ENCODE assay signal across 8 mouse cellular contexts in genomic region chr4:133966271-133966940, GRCm38 (mm10). TPM values are rescaled to one million over a fixed set of nuclear protein-coding genes. Genes with fewer than 3 reads are reported as not detected.
DNase-seq lines count a peak whose midpoint lies in the region; ATAC-seq and TF ChIP-seq lines count a peak whose summit lies in the region.

No protein-coding gene starts in this region.

- H3K9me3 ChIP-seq in heart, embryonic 15.5 days (replicated peaks): no peaks in the 10 kb centered on the region
- H3K9me3 ChIP-seq in G1E (replicated peaks): no peaks in the 10 kb centered on the region
- no peaks in the 10 kb centered on the region for H3K9me3 ChIP-seq in hindbrain, embryonic 11.5 days (ENCODE audit: control insufficient read depth, low read length)
- H3K9me3 ChIP-seq in midbrain, embryonic 11.5 days (ENCODE audit: control insufficient read depth, low read length): no peaks in the 10 kb centered on the region

- peak overlapping the region; percentile 79 for H3K4me3 ChIP-seq in heart, embryonic 15.5 days
- peak overlapping the region; percentile 78 for H3K4me3 ChIP-seq in G1E (ENCODE audit: low read depth, low read length)
- H3K4me3 ChIP-seq in hindbrain, embryonic 11.5 days (ENCODE audit: low read depth, low read length): peak overlapping the region; percentile 76
- peak overlapping the region; percentile 79 for H3K4me3 ChIP-seq in midbrain, embryonic 11.5 days (ENCODE audit: low read depth, low read length)

- no peaks in the 10 kb centered on the region for H3K27me3 ChIP-seq in heart, embryonic 15.5 days
- no peaks in the 10 kb centered on the region for H3K27me3 ChIP-seq in G1E (ENCODE audit: insufficient read depth, low read length)
- no peaks in the 10 kb centered on the region for H3K27me3 ChIP-seq in hindbrain, embryonic 11.5 days (ENCODE audit: control insufficient read depth, insufficient read depth, low read length)
- H3K27me3 ChIP-seq in midbrain, embryonic 11.5 days (ENCODE audit: control insufficient read depth, insufficient read depth, low read length): no peaks in the 10 kb centered on the region

- WGBS in heart, embryonic 15.5 days: 28% methylated on average over 12 of the region's 12 CpGs
- 57% methylated on average over 12 of the region's 12 CpGs for WGBS in hindbrain, embryonic 11.5 days
- whole genome bisulfite sequencing in midbrain, embryonic 11.5 days: 56% methylated on average over 12 of the region's 12 CpGs

- ATAC-seq in heart, embryonic 15.5 days (replicated peaks; ENCODE audit: insufficient number of reproducible peaks, insufficient read depth, low FRiP score, low read depth): no peak
- no peak for ATAC-seq in G1E (ENCODE audit: extremely low read depth, insufficient number of reproducible peaks, low FRiP score, poor library complexity, severe bottlenecking)
- no peak for ATAC-seq in hindbrain, embryonic 11.5 days (ENCODE audit: low FRiP score)
- ATAC-seq in midbrain, embryonic 11.5 days (ENCODE audit: low FRiP score): no peak

- H3K36me3 ChIP-seq in heart, embryonic 15.5 days: peaks cover 37% of the 10 kb centered on the region
- H3K36me3 ChIP-seq in G1E (replicated peaks): peaks cover 60% of the 10 kb centered on the region
- no peaks in the 10 kb centered on the region for H3K36me3 ChIP-seq in hindbrain, embryonic 11.5 days (ENCODE audit: control insufficient read depth, insufficient read depth, low read length)
- peaks cover 16% of the 10 kb centered on the region; the same call in 1 of the 2 replicates for H3K36me3 ChIP-seq in midbrain, embryonic 11.5 days (ENCODE audit: control insufficient read depth, insufficient read depth, low read length)

- TF ChIP-seq CTCF in G1E (IDR thresholded peaks at IDR 0.05; ENCODE audit: low read depth, low read length): no peak

- H3K9ac ChIP-seq in heart, embryonic 15.5 days: peak overlapping the region; percentile 53
- H3K9ac ChIP-seq in hindbrain, embryonic 11.5 days (ENCODE audit: low read depth, low read length): peak overlapping the region; percentile 64
- H3K9ac ChIP-seq in midbrain, embryonic 11.5 days (ENCODE audit: low read length): peak overlapping the region; percentile 98

- 0 out of 2 replicates have a peak overlapping the region, but pooled peaks have one; percentile 99 for H3K27ac ChIP-seq in heart, embryonic 15.5 days
- H3K27ac ChIP-seq in hindbrain, embryonic 11.5 days (ENCODE audit: low read depth, low read length): peak overlapping the region; percentile 99; the same call in 1 of the 2 replicates
- no peak overlapping the region; the same call in 1 of the 2 replicates for H3K27ac ChIP-seq in midbrain, embryonic 11.5 days (ENCODE audit: low read depth, low read length)

- peaks cover 29% of the 10 kb centered on the region for H3K4me1 ChIP-seq in heart, embryonic 15.5 days (replicated peaks)
- peaks cover 40% of the 10 kb centered on the region for H3K4me1 ChIP-seq in G1E (ENCODE audit: insufficient read depth, low read depth, low read length)
- peaks cover 3% of the 10 kb centered on the region; the same call in 1 of the 2 replicates for H3K4me1 ChIP-seq in hindbrain, embryonic 11.5 days (replicated peaks; ENCODE audit: control insufficient read depth, insufficient read depth, low read length)
- peaks cover 31% of the 10 kb centered on the region for H3K4me1 ChIP-seq in midbrain, embryonic 11.5 days (ENCODE audit: control insufficient read depth, insufficient read depth, low read length)

- peak overlapping the region; percentile 88 for H3K4me2 ChIP-seq in heart, embryonic 15.5 days
- H3K4me2 ChIP-seq in hindbrain, embryonic 11.5 days (replicated peaks; ENCODE audit: low read depth, low read length): peak overlapping the region; percentile 50
- H3K4me2 ChIP-seq in midbrain, embryonic 11.5 days: peak overlapping the region; percentile 99

- DNase-seq in heart, adult 9 months (ENCODE audit: low spot score in 2 of 2): no peak
- no peak for DNase-seq in G1E (ENCODE audit: low spot score)
- DNase-seq in hindbrain, embryonic 11.5 days (ENCODE audit: low spot score): no peak
- DNase-seq in midbrain, embryonic 11.5 days (ENCODE audit: low spot score, missing footprints): peak; percentile 83
- DNase-seq in urinary bladder, postnatal 10 days (ENCODE audit: low spot score): no peak
- DNase-seq in left cerebral cortex, adult 11 months (ENCODE audit: low spot score): no peak
- no peak for DNase-seq in urinary bladder, postnatal 4 days (ENCODE audit: low spot score in 2 of 2)

RNA-seq across cellular contexts. Expression of gene Hmgn2, which starts 2.0 kb away (rescaled TPM):
- polyA plus RNA-seq in heart, embryonic 15.5 days (2015; fragmentation: Nextera tagmentation; extraction: Ambion mirVana): 1,322 and 1,413 TPM in 2 replicates
- total RNA-seq in G1E (2014; fragmentation: Nextera tagmentation): 313 and 359 TPM in 2 replicates
- total RNA-seq in G1E (2017): 127 and 148 TPM in 2 replicates
- 595 and 658 TPM in 2 replicates for polyA plus RNA-seq in G1E (2012)
- 3,330 and 3,354 TPM in 2 replicates for polyA plus RNA-seq in hindbrain, embryonic 11.5 days (2014; fragmentation: Nextera tagmentation; extraction: Ambion mirVana)
- 4,130 and 4,246 TPM in 2 replicates for polyA plus RNA-seq in midbrain, embryonic 11.5 days (2014; fragmentation: Nextera tagmentation; extraction: Ambion mirVana)

RNA-seq across cellular contexts. Expression of gene Dhdds, which starts 34.3 kb away (rescaled TPM):
- 31.4 and 35.4 TPM in 2 replicates for polyA plus RNA-seq in heart, embryonic 15.5 days (2015; fragmentation: Nextera tagmentation; extraction: Ambion mirVana)
- total RNA-seq in G1E (2014; fragmentation: Nextera tagmentation): 21.1 and 21.7 TPM in 2 replicates
- 12.5 and 13.4 TPM in 2 replicates for total RNA-seq in G1E (2017)
- 14.5 and 14.9 TPM in 2 replicates for polyA plus RNA-seq in G1E (2012)
- 34.9 and 38.1 TPM in 2 replicates for polyA plus RNA-seq in hindbrain, embryonic 11.5 days (2014; fragmentation: Nextera tagmentation; extraction: Ambion mirVana)
- 38.9 and 42.4 TPM in 2 replicates for polyA plus RNA-seq in midbrain, embryonic 11.5 days (2014; fragmentation: Nextera tagmentation; extraction: Ambion mirVana)

RNA-seq across cellular contexts. Expression of gene Lin28a, which starts 52.2 kb away (rescaled TPM):
- polyA plus RNA-seq in heart, embryonic 15.5 days (2015; fragmentation: Nextera tagmentation; extraction: Ambion mirVana): 0.14 and 0.19 TPM in 2 replicates
- total RNA-seq in G1E (2014; fragmentation: Nextera tagmentation) (not detected in 2 replicates), G1E (2017) (0.06 and 0.11 TPM in 2 replicates)
- polyA plus RNA-seq in G1E (2012): not detected in 2 replicates
- 2.9 and 3.7 TPM in 2 replicates for polyA plus RNA-seq in hindbrain, embryonic 11.5 days (2014; fragmentation: Nextera tagmentation; extraction: Ambion mirVana)
- polyA plus RNA-seq in midbrain, embryonic 11.5 days (2014; fragmentation: Nextera tagmentation; extraction: Ambion mirVana): 4.7 and 5.6 TPM in 2 replicates
